Mouse (Mus musculus): ENCODE measurements at regions not wholly inside any gene's neighbourhood (a gene's known extent, or its start where the extent isn't known, plus 50 kb on each side); places are given as distances from the start of the nearest gene placed in this dataset.

GRCm38 (mm10) chr2:51444386-51445080, 182.8 kb upstream of the Tas2r134 start:
- H3K4me3 ChIP-seq: no peak overlapping the region
- no peak overlapping the region for H3K4me2 ChIP-seq
- no peaks in the 10 kb centered on the region for H3K9me3 ChIP-seq
- no peaks in the 10 kb centered on the region for H3K27me3 ChIP-seq
- no peak overlapping the region for H3K27ac ChIP-seq (replicated peaks)
- no peak for ATAC-seq (ENCODE audit: low read depth)
- H3K36me3 ChIP-seq: no peaks in the 10 kb centered on the region
- no peaks in the 10 kb centered on the region for H3K4me1 ChIP-seq (replicated peaks)
- 80% methylated on average over 9 of the region's 9 CpGs for WGBS
- no peak overlapping the region for H3K9ac ChIP-seq

DNA sequence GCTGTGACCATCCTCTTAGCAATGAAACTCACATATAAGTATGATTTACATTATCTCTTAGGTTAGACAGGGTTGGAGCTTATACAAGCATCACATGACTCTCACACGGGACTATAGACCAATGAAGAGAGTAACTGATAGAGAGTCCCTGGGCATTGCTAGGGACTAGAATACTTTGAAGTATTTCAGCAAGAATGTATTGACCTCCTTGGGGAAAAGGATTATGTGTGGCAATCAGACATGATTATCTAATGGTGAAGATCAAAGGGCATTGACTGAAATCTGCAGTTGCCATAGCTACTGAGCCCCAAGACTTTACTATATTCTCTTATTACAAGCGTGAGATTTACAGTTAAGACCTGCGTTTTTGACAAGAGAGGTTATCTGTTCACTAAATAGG, 183.4 kb upstream of the Tas2r134 start:
- H3K4me3 ChIP-seq: no peak overlapping the region
- no peak overlapping the region for H3K27ac ChIP-seq (replicated peaks)
- no peak for ATAC-seq (ENCODE audit: low read depth)
- H3K9ac ChIP-seq: no peak overlapping the region
- no peaks in the 10 kb centered on the region for H3K9me3 ChIP-seq
- no peaks in the 10 kb centered on the region for H3K36me3 ChIP-seq
- no peaks in the 10 kb centered on the region for H3K27me3 ChIP-seq
- 77% methylated on average over 3 of the region's 3 CpGs for WGBS
- H3K4me1 ChIP-seq (replicated peaks): no peaks in the 10 kb centered on the region
- H3K4me2 ChIP-seq: no peak overlapping the region

DNA sequence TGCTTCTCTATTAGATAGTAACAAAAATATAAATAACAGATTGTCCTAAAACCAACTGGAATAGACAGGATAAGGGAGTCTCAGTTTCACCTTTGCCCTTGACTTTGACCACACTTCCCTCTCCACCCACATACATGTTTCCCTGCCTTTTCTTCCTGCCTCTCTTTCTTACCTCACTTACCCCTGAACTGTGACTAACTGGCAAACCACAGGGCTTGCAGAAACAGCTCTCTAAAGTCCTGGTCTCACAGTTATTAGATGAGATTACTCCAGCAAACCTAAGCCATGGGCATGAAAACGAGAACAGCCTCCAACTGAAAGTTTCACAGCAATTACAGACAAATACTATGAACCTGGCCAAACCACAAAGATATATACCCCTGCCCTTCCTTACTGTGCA, 188.3 kb upstream of the Tas2r134 start:
- ATAC-seq (ENCODE audit: low read depth): no peak
- no peaks in the 10 kb centered on the region for H3K27me3 ChIP-seq
- no peak overlapping the region for H3K27ac ChIP-seq (replicated peaks)
- no peak overlapping the region for H3K4me3 ChIP-seq
- H3K4me1 ChIP-seq (replicated peaks): no peaks in the 10 kb centered on the region
- H3K9me3 ChIP-seq: no peaks in the 10 kb centered on the region
- 75% methylated on average over 1 of the region's 1 CpGs for WGBS
- no peak overlapping the region for H3K9ac ChIP-seq
- no peak overlapping the region for H3K4me2 ChIP-seq
- no peaks in the 10 kb centered on the region for H3K36me3 ChIP-seq

DNA sequence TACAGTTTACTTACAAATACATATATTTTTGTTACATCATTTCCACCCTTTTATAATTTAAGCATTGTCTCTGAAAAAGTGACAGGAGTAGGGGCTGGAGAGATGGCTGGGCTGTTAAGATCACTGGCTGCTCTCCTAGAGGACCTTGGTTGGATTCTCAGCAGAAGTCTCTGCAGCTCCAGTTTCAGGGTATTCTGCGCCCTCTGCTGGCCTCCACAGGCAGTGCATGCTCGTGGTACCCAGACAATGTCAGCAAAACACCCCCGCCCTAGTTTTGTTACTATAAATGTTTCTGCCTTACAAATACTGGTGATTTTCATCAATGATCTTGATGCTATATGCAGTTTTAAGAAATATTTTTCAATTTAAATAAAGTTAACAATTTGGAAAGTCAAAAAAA, 190.7 kb upstream of the Tas2r134 start:
- Histone ChIP-seq H3K27ac (replicated peaks) (no peak overlapping the region), H3K4me1 (replicated peaks) (no peaks in the 10 kb centered on the region), H3K9ac (no peak overlapping the region), H3K9me3 (no peaks in the 10 kb centered on the region), H3K27me3 (no peaks in the 10 kb centered on the region), H3K36me3 (no peaks in the 10 kb centered on the region), H3K4me2 (no peak overlapping the region), H3K4me3 (no peak overlapping the region)
- WGBS: 41% methylated on average over 3 of the region's 3 CpGs
- no peak for ATAC-seq (ENCODE audit: low read depth)

GRCm38 (mm10) chr2:51431564-51431963, 195.7 kb upstream of the Tas2r134 start:
- H3K27me3 ChIP-seq: no peaks in the 10 kb centered on the region
- H3K36me3 ChIP-seq: no peaks in the 10 kb centered on the region
- no peak overlapping the region for H3K9ac ChIP-seq
- H3K4me3 ChIP-seq: no peak overlapping the region
- H3K27ac ChIP-seq (replicated peaks): no peak overlapping the region
- H3K4me2 ChIP-seq: no peak overlapping the region
- no peaks in the 10 kb centered on the region for H3K4me1 ChIP-seq (replicated peaks)
- H3K9me3 ChIP-seq: no peaks in the 10 kb centered on the region
- ATAC-seq (ENCODE audit: low read depth): no peak
- WGBS: 90% methylated on average over 3 of the region's 3 CpGs

GRCm38 (mm10) chr2:51429716-51430115, 197.6 kb upstream of the Tas2r134 start:
- Histone ChIP-seq H3K9me3 (no peaks in the 10 kb centered on the region), H3K9ac (no peak overlapping the region), H3K4me2 (no peak overlapping the region), H3K27ac (replicated peaks) (no peak overlapping the region), H3K36me3 (no peaks in the 10 kb centered on the region), H3K27me3 (no peaks in the 10 kb centered on the region), H3K4me3 (no peak overlapping the region), H3K4me1 (replicated peaks) (no peaks in the 10 kb centered on the region)
- 74% methylated on average over 5 of the region's 5 CpGs for WGBS
- no peak for ATAC-seq (ENCODE audit: low read depth)

GRCm38 (mm10) chr2:51422442-51422841, 204.9 kb upstream of the Tas2r134 start:
- H3K36me3 ChIP-seq: no peaks in the 10 kb centered on the region
- H3K27me3 ChIP-seq: no peaks in the 10 kb centered on the region
- whole genome bisulfite sequencing: 37% methylated on average over 6 of the region's 6 CpGs
- H3K4me1 ChIP-seq (replicated peaks): 0 out of 2 replicates have a peak, but pooled peaks cover 5% of the 10 kb centered on the region
- no peaks in the 10 kb centered on the region for H3K9me3 ChIP-seq
- no peak overlapping the region for H3K4me2 ChIP-seq
- no peak for ATAC-seq (ENCODE audit: low read depth)
- H3K9ac ChIP-seq: no peak overlapping the region
- H3K27ac ChIP-seq (replicated peaks): no peak overlapping the region
- H3K4me3 ChIP-seq: no peak overlapping the region

DNA sequence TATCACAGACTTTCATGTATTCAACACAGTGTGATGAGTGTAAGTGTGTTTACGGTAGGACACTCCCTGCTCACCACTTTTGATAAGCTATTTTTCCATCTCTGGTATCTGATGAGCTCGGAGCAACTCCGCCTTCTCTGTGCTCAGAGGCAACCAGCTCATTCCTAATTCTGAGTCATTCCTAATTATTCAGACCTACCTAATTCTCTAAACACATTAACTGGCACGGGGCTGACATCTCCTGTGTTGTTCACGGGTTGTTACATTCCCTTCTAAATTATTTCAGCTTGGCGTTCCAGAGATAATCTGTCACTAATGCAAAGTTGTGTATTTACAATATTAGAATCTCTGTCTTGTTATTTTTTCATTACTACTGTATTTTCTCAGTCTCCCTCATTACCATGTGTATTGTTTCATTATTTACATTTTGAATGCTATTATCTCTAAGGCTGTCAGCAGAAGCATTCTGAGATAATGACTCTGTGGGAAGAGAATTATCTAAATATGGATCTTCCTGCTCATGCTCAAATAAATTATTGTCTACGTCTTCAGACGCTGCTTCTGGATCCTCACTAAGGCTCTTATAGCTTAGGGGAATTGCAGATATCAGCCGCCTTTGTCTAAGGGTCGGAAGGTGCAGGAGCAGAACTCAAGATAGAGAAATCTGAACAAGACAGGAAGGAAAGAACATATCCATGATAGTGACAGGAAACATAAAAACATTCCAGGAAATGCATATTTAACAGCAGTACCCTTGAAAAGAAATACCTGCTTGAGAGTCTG, 209.2 kb upstream of the Tas2r134 start:
- Histone ChIP-seq H3K9ac (no peak overlapping the region), H3K4me1 (replicated peaks) (0 out of 2 replicates have a peak, but pooled peaks cover 5% of the 10 kb centered on the region), H3K4me2 (no peak overlapping the region), H3K4me3 (no peak overlapping the region), H3K27me3 (no peaks in the 10 kb centered on the region), H3K9me3 (no peaks in the 10 kb centered on the region), H3K36me3 (no peaks in the 10 kb centered on the region), H3K27ac (replicated peaks) (no peak overlapping the region; the same call in 1 of the 2 replicates)
- no peak for ATAC-seq (ENCODE audit: low read depth)
- WGBS: 65% methylated on average over 10 of the region's 10 CpGs

GRCm38 (mm10) chr2:51388390-51388789, 238.9 kb upstream of the Tas2r134 start:
- Histone ChIP-seq H3K4me3 (no peak overlapping the region), H3K9me3 (no peaks in the 10 kb centered on the region), H3K4me2 (no peak overlapping the region), H3K27ac (replicated peaks) (no peak overlapping the region), H3K27me3 (no peaks in the 10 kb centered on the region), H3K36me3 (no peaks in the 10 kb centered on the region), H3K4me1 (replicated peaks) (0 out of 2 replicates have a peak, but pooled peaks cover 4% of the 10 kb centered on the region), H3K9ac (no peak overlapping the region)
- no peak for ATAC-seq (ENCODE audit: low read depth)
- 85% methylated on average over 9 of the region's 9 CpGs for WGBS

DNA sequence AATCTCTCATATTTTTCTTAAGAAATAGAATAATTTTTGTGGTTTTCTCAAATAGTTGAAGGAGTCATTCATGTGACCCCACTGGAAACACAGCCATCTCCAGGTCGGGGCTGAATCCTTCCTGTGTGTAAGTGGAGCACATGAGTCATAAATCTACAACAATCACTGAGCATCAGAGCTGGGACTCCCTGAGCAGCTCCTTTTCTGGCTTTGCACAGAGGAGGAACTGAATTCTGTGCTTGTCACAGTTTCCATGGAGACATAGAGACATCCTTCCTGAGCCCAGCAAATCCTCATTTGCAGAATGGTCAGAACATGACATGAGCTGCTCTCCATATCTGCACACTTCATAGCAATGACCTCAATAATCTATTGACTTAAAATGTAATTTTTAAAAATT, 238.2 kb upstream of the Rnd3 start:
- H3K36me3 ChIP-seq: no peaks in the 10 kb centered on the region
- no peaks in the 10 kb centered on the region for H3K27me3 ChIP-seq
- H3K4me3 ChIP-seq: no peak overlapping the region
- WGBS: 12% methylated on average over 1 of the region's 1 CpGs
- no peak overlapping the region for H3K9ac ChIP-seq
- H3K4me2 ChIP-seq: no peak overlapping the region
- H3K4me1 ChIP-seq (replicated peaks): 0 out of 2 replicates have a peak, but pooled peaks cover 4% of the 10 kb centered on the region
- H3K27ac ChIP-seq (replicated peaks): no peak overlapping the region
- no peak for ATAC-seq (ENCODE audit: low read depth)
- no peaks in the 10 kb centered on the region for H3K9me3 ChIP-seq

DNA sequence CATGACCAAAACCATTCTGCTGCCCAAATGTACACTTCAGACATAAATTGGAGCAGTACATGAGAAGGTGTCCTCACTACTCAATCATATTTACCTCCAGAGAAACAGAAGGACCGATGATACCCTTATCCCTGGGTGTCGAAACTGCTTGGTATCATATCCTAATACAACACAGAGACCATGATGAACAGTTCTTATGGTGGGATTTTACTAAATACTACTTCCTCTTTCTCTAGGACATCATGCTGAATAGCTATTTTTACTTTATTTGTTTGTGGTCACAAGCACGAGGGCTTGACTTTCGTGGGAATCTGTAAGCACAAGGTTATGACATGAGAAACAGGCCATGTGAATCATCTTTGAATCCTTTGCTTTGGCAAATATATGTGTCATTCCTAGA, 227.7 kb upstream of the Rnd3 start:
- no peaks in the 10 kb centered on the region for H3K27me3 ChIP-seq
- ATAC-seq (ENCODE audit: low read depth): no peak
- no peak overlapping the region for H3K4me3 ChIP-seq
- WGBS: 94% methylated on average over 4 of the region's 4 CpGs
- H3K9ac ChIP-seq: no peak overlapping the region
- H3K4me1 ChIP-seq (replicated peaks): no peaks in the 10 kb centered on the region
- H3K4me2 ChIP-seq: no peak overlapping the region
- no peaks in the 10 kb centered on the region for H3K36me3 ChIP-seq
- no peak overlapping the region for H3K27ac ChIP-seq (replicated peaks)
- no peaks in the 10 kb centered on the region for H3K9me3 ChIP-seq

- Histone ChIP-seq H3K27me3 (no peaks in the 10 kb centered on the region), H3K36me3 (no peaks in the 10 kb centered on the region), H3K4me1 (replicated peaks) (no peaks in the 10 kb centered on the region), H3K4me2 (no peak overlapping the region), H3K9ac (no peak overlapping the region), H3K27ac (replicated peaks) (no peak overlapping the region), H3K9me3 (no peaks in the 10 kb centered on the region), H3K4me3 (no peak overlapping the region)
- 80% methylated on average over 6 of the region's 6 CpGs for WGBS
- ATAC-seq (ENCODE audit: low read depth): no peak
These were observed 225.7 kb upstream of the Rnd3 start for GRCm38 (mm10) chr2:51374636-51375035.
